Comparison of ENCODE assay signal across 11 mouse cellular contexts in the genomic region with DNA sequence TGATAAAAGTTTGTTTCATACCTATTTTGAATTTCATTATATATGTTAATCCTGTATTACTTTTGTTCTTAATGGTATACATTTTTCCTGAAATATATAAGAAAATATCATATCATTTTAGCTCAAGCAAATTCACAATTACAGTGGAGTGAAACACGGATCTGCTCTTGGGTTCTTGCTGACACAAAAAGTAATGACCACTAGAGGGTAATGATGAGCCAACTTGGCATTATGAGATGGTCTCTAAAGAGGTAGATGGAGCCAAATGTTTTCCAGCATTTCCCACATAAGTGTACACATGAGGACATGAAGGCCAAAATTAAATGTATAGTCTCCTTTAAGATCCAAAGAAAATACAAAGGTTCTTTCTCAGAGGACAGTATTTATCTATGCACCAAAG. TPM values are rescaled to one million over a fixed set of nuclear protein-coding genes. Genes with fewer than 3 reads are reported as not detected.
DNase-seq lines count a peak whose midpoint lies in the region; ATAC-seq and TF ChIP-seq lines count a peak whose summit lies in the region.
"Had no signal": no experiment of that assay in that cellular context is flagged by ENCODE, and none has a peak within 500 bp of the region (broad histone marks: within the 10 kb centered on the region; RNA-seq: fewer than 3 reads in every experiment).

No protein-coding gene starts in this region.

- no peak for ATAC-seq in CD4-positive, CD25-positive, alpha-beta regulatory T cell, adult 4 months
- no peak for ATAC-seq in kidney, embryonic 14.5 days (ENCODE audit: low FRiP score, low TSS enrichment)
- ATAC-seq in embryonic facial prominence, embryonic 14.5 days (ENCODE audit: low read depth), result no peak

- H3K9me3 ChIP-seq in kidney, embryonic 14.5 days (ENCODE audit: control insufficient read depth, low read length), result no peaks in the 10 kb centered on the region
- no peaks in the 10 kb centered on the region for H3K9me3 ChIP-seq in ES-Bruce4 (replicated peaks; ENCODE audit: control insufficient read depth, insufficient read depth, low read length, poor library complexity, severe bottlenecking)
- H3K9me3 ChIP-seq in embryonic facial prominence, embryonic 14.5 days (ENCODE audit: control insufficient read depth, low read length), result 0 out of 2 replicates have a peak, but pooled peaks cover 4% of the 10 kb centered on the region
- H3K9me3 ChIP-seq: liver, embryonic 15.5 days had no signal

- H3K4me3 ChIP-seq in kidney, embryonic 14.5 days (ENCODE audit: low read length), result no peak overlapping the region
- H3K4me3 ChIP-seq in ES-Bruce4 (ENCODE audit: low read depth, low read length), result no peak overlapping the region
- no peak overlapping the region for H3K4me3 ChIP-seq in embryonic facial prominence, embryonic 14.5 days (ENCODE audit: low read depth, low read length)
- H3K4me3 ChIP-seq: liver, embryonic 15.5 days had no signal

- TF ChIP-seq EP300 in ES-Bruce4 (IDR thresholded peaks at IDR 0.05; ENCODE audit: insufficient read depth, low read depth, low read length), result no peak

- no peak overlapping the region for H3K4me2 ChIP-seq in kidney, embryonic 14.5 days (replicated peaks; ENCODE audit: low read depth, low read length)
- H3K4me2 ChIP-seq in embryonic facial prominence, embryonic 14.5 days (ENCODE audit: low read depth, low read length), result no peak overlapping the region
- H3K4me2 ChIP-seq: liver, embryonic 15.5 days had no signal

- DNase-seq in CD4-positive, CD25-positive, alpha-beta regulatory T cell, adult 2 months (ENCODE audit: low read depth, low spot score), result peak; percentile 23
- peak; percentile 28 for DNase-seq in kidney, adult 9 months
- peak; percentile 60 for DNase-seq in embryonic facial prominence, embryonic 14.5 days (ENCODE audit: low spot score)
- DNase-seq in natural killer cell, adult 2 months (ENCODE audit: low spot score in 2 of 2), result no peak
- no peak for DNase-seq in gastrocnemius, adult 18-20 months (ENCODE audit: low spot score)
- DNase-seq: gastrocnemius, postnatal 36 days; kidney, postnatal 25 days had no signal

- TF ChIP-seq CTCF in ES-Bruce4 (IDR thresholded peaks at IDR 0.05; ENCODE audit: low read depth, low read length), result peak; percentile 1

- no peaks in the 10 kb centered on the region for H3K36me3 ChIP-seq in kidney, embryonic 14.5 days (ENCODE audit: control insufficient read depth, insufficient read depth, low read length)
- H3K36me3 ChIP-seq in ES-Bruce4 (ENCODE audit: control insufficient read depth, insufficient read depth, low read length, poor library complexity, severe bottlenecking), result no peaks in the 10 kb centered on the region
- H3K36me3 ChIP-seq in embryonic facial prominence, embryonic 14.5 days (ENCODE audit: control insufficient read depth, insufficient read depth, low read length), result no peaks in the 10 kb centered on the region
- H3K36me3 ChIP-seq: liver, embryonic 15.5 days had no signal

- H3K27ac ChIP-seq in kidney, embryonic 14.5 days (ENCODE audit: low read depth, low read length), result no peak overlapping the region
- no peak overlapping the region for H3K27ac ChIP-seq in ES-Bruce4 (ENCODE audit: insufficient read depth, low read length)
- no peak overlapping the region for H3K27ac ChIP-seq in embryonic facial prominence, embryonic 14.5 days (replicated peaks; ENCODE audit: low read depth, low read length)
- H3K27ac ChIP-seq: liver, embryonic 15.5 days had no signal

- no peak for TF ChIP-seq POLR2A in ES-Bruce4 (IDR thresholded peaks at IDR 0.05; ENCODE audit: insufficient read depth, low read length)

- no peak overlapping the region for H3K9ac ChIP-seq in kidney, embryonic 14.5 days (ENCODE audit: low read depth, low read length)
- H3K9ac ChIP-seq in ES-Bruce4 (ENCODE audit: low read depth, poor library complexity, severe bottlenecking), result no peak overlapping the region
- H3K9ac ChIP-seq in embryonic facial prominence, embryonic 14.5 days (ENCODE audit: low read depth, low read length), result no peak overlapping the region
- H3K9ac ChIP-seq: liver, embryonic 15.5 days had no signal

- H3K27me3 ChIP-seq in kidney, embryonic 14.5 days (ENCODE audit: control insufficient read depth, insufficient read depth, low read length), result no peaks in the 10 kb centered on the region; the same call in 1 of the 2 replicates
- H3K27me3 ChIP-seq in ES-Bruce4 (ENCODE audit: control insufficient read depth, insufficient read depth, low read length, poor library complexity, severe bottlenecking), result no peaks in the 10 kb centered on the region
- no peaks in the 10 kb centered on the region for H3K27me3 ChIP-seq in embryonic facial prominence, embryonic 14.5 days (replicated peaks; ENCODE audit: control insufficient read depth, insufficient read depth, low read length)
- H3K27me3 ChIP-seq: liver, embryonic 15.5 days had no signal

- 12% methylated on average over 1 of the region's 1 CpGs for WGBS in kidney, embryonic 14.5 days
- 7% methylated on average over 1 of the region's 1 CpGs for WGBS in embryonic facial prominence, embryonic 14.5 days

- no peaks in the 10 kb centered on the region for H3K4me1 ChIP-seq in kidney, embryonic 14.5 days (ENCODE audit: control insufficient read depth, insufficient read depth, low read length)
- H3K4me1 ChIP-seq in ES-Bruce4 (ENCODE audit: control insufficient read depth, insufficient read depth, low read length), result no peaks in the 10 kb centered on the region
- no peaks in the 10 kb centered on the region for H3K4me1 ChIP-seq in embryonic facial prominence, embryonic 14.5 days (ENCODE audit: control insufficient read depth, insufficient read depth, low read length)
- H3K4me1 ChIP-seq: liver, embryonic 15.5 days had no signal

RNA-seq across cellular contexts. Expression of gene Olfr12, which starts 3.1 kb away (rescaled TPM):
- polyA plus RNA-seq in CD4-positive, CD25-positive, alpha-beta regulatory T cell, adult 4 months (2017; shearing (Covaris generic)), result not detected
- not detected in 2 replicates for polyA plus RNA-seq in kidney, embryonic 14.5 days (2014; fragmentation: Nextera tagmentation; extraction: Ambion mirVana)
- polyA plus RNA-seq in ES-Bruce4 (2011; ENCODE audit: insufficient read depth, insufficient read length, low read depth, missing spikeins), result not detected in 2 replicates
- polyA plus RNA-seq in embryonic facial prominence, embryonic 14.5 days (2014; fragmentation: Nextera tagmentation; extraction: Ambion mirVana), result 0.07 TPM in 1 of 2 replicates, not detected in the other
- total RNA-seq in gastrocnemius, adult 18-20 months (2021), result not detected
- total RNA-seq: gastrocnemius, postnatal 36 days had no signal
- polyA plus RNA-seq: liver, embryonic 15.5 days had no signal

RNA-seq across cellular contexts. Expression of gene Olfr1410, which starts 8.9 kb away (rescaled TPM):
- not detected for polyA plus RNA-seq in CD4-positive, CD25-positive, alpha-beta regulatory T cell, adult 4 months (2017; shearing (Covaris generic))
- not detected in 2 replicates for polyA plus RNA-seq in kidney, embryonic 14.5 days (2014; fragmentation: Nextera tagmentation; extraction: Ambion mirVana)
- not detected in 2 replicates for polyA plus RNA-seq in ES-Bruce4 (2011; ENCODE audit: insufficient read depth, insufficient read length, low read depth, missing spikeins)
- not detected in 2 replicates for polyA plus RNA-seq in embryonic facial prominence, embryonic 14.5 days (2014; fragmentation: Nextera tagmentation; extraction: Ambion mirVana)
- total RNA-seq in gastrocnemius, adult 18-20 months (2021), result not detected
- total RNA-seq: gastrocnemius, postnatal 36 days had no signal
- polyA plus RNA-seq: liver, embryonic 15.5 days had no signal

RNA-seq across cellular contexts. Expression of gene Olfr1411, which starts 20.3 kb away (rescaled TPM):
- not detected for polyA plus RNA-seq in CD4-positive, CD25-positive, alpha-beta regulatory T cell, adult 4 months (2017; shearing (Covaris generic))
- not detected in 2 replicates for polyA plus RNA-seq in kidney, embryonic 14.5 days (2014; fragmentation: Nextera tagmentation; extraction: Ambion mirVana)
- not detected in 2 replicates for polyA plus RNA-seq in ES-Bruce4 (2011; ENCODE audit: insufficient read depth, insufficient read length, low read depth, missing spikeins)
- not detected in 2 replicates for polyA plus RNA-seq in embryonic facial prominence, embryonic 14.5 days (2014; fragmentation: Nextera tagmentation; extraction: Ambion mirVana)
- total RNA-seq in gastrocnemius, adult 18-20 months (2021), result not detected
- total RNA-seq: gastrocnemius, postnatal 36 days had no signal
- polyA plus RNA-seq: liver, embryonic 15.5 days had no signal

RNA-seq across cellular contexts. Expression of gene Cops9, which starts 27.3 kb away (rescaled TPM):
- 100 to 1,000 TPM; 161 to 251 TPM for polyA plus RNA-seq in CD4-positive, CD25-positive, alpha-beta regulatory T cell, adult 4 months (2017; shearing (Covaris generic))
- 414 and 584 TPM in 2 replicates for polyA plus RNA-seq in kidney, embryonic 14.5 days (2014; fragmentation: Nextera tagmentation; extraction: Ambion mirVana)
- 107 and 119 TPM in 2 replicates for polyA plus RNA-seq in ES-Bruce4 (2011; ENCODE audit: insufficient read depth, insufficient read length, low read depth, missing spikeins)
- 425 and 478 TPM in 2 replicates for polyA plus RNA-seq in embryonic facial prominence, embryonic 14.5 days (2014; fragmentation: Nextera tagmentation; extraction: Ambion mirVana)
- 100 to 1,000 TPM; 186 to 194 TPM for total RNA-seq in gastrocnemius, adult 18-20 months (2021)

RNA-seq across cellular contexts. Expression of gene Olfr1412, which starts 28.9 kb away (rescaled TPM):
- not detected for polyA plus RNA-seq in CD4-positive, CD25-positive, alpha-beta regulatory T cell, adult 4 months (2017; shearing (Covaris generic))
- polyA plus RNA-seq in kidney, embryonic 14.5 days (2014; fragmentation: Nextera tagmentation; extraction: Ambion mirVana), result not detected in 2 replicates
- not detected in 2 replicates for polyA plus RNA-seq in ES-Bruce4 (2011; ENCODE audit: insufficient read depth, insufficient read length, low read depth, missing spikeins)
- not detected in 2 replicates for polyA plus RNA-seq in embryonic facial prominence, embryonic 14.5 days (2014; fragmentation: Nextera tagmentation; extraction: Ambion mirVana)
- not detected for total RNA-seq in gastrocnemius, adult 18-20 months (2021)
- total RNA-seq: gastrocnemius, postnatal 36 days had no signal
- polyA plus RNA-seq: liver, embryonic 15.5 days had no signal

Comparison
In these comparisons a context has a peak if more than half of its experiments do, and no peak if none do; other contexts are left out.
1. DNase-seq: peak in CD4-positive, CD25-positive, alpha-beta regulatory T cell, adult 2 months (single experiment), kidney, adult 9 months (single experiment) and embryonic facial prominence, embryonic 14.5 days (single experiment); none in natural killer cell, adult 2 months (0 of 2) and gastrocnemius, adult 18-20 months (single experiment).